Mouse (Mus musculus) 3T3-L1 (cell line): ENCODE measurements around the gene Med12l.

Source experiments
- DNase-seq: peaks from one replicate; pipeline ENCODE4 v3.0.0-alpha.2; 2015; ENCODE audit warnings: low read depth, low spot score

The Med12l gene

GRCm38 (mm10) chr3:59005271-59005995, at the start of gene Med12l:
Med12l (plus strand) TSS chr3:59005825.
- no peak for DNase-seq

GRCm38 (mm10) chr3:58961166-58961565, 44.5 kb upstream of the Med12l start:
- no peak for DNase-seq

DNA sequence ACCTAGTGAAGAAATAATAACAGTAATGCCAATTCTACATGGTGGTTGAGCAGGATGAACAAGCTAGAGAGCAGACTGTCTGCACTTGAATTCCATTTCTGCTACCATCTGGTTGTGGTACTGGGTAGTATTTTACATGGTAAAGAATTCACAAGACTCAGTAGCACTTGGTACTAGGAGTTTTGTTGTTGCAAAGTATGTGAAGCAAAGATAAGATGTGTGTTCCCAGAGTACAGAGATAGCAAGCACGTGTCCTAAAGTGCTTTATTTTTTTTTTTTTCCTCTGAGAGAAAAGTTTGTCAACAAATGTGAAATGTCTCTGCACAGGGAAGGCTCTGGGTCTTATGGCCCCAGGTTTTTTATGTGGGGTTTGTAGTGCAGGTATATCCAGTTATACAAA, 28.2 kb upstream of the Med12l start:
- DNase-seq = no peak

GRCm38 (mm10) chr3:58977906-58978622, 27.6 kb upstream of the Med12l start:
- no peak for DNase-seq

DNA sequence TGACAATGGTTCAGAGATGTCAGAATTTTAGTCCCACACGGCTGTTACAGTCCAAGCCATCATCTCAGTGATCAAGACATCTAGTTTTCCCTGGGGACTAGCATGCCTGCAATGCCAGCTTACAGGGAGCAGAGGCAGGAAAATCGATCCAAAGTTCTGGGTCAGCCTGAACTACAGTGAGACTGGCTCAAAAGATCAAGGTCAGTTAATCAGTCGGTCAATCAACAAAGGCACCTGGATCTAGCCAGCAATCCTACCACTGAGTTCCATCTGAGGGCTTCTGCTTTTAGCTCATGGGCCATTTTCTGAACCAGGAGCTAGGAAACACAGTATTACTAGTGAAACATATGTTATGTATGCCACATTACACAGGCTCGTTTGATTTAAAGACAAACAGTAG, 25.0 kb upstream of the Med12l start:
- no peak for DNase-seq

DNA sequence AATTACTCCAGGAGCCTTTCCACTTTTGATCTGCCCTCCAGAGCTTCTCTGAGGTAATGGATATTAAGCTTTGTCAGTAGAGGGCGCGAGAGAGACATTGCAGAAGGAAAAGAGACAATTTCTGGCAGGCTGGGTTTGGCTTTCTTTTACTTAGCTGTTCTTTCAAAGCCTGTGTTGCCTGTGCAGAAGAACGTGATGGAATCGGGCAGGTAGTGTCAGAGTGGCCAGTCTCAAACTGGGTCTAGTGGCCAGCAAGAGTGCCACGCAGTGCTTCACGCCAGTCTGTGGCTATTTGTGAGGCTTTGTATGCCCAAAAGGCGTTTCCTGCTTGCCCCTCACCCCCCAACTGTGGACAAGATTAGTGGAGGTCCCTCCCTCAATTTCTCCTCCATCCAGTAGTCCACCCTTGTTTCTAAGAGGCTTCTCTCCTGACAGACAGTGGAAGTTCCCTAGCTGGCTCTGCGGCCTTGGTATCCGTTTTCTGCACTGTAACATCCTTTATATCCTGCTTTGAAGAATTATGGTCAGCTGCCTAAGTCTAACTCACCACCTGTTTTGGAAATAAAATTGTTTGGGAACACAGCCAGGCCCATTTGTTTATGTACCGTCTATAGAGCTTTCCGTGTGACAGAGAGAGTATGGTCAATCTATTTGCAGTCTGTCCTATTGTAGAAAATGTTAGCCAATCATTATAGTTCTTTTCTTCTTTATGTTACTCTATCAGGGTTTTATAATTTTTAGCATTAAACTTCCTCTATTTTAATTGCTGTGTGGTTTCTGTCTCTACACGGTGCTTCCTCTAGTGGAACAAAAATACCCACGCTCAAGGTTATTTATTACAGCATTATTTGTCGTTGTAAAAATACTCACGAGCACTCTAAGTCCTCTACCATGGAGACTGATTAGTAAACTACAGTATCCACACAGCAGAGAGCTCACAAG, 22.5 kb upstream of the Med12l start:
- peak; percentile 77 for DNase-seq

- no peak for DNase-seq
Measured at GRCm38 (mm10) chr3:58983838-58984598, 21.6 kb upstream of the Med12l start.

DNA sequence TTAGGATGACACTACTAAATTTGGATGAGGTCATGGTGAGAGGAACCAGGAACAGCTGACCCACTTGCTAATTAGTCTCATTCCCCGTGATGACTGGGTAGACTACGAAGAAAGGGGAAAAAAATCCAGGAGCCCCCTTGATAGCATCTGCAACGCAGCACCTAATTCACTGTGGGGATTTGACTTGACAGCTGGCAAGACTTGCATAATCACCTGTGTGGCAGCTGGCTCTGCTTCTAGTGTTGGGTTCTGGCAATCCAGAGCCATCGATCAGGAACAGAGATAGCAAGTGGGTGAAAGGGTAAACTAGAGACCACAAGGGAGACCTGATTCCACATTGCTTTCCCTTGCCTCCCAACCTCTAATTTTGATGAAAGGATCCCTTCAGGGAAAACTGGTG, 19.8 kb upstream of the Med12l start:
- DNase-seq = no peak

GRCm38 (mm10) chr3:58989374-58989773, 16.3 kb upstream of the Med12l start:
- DNase-seq = no peak

- no peak for DNase-seq
Measured at GRCm38 (mm10) chr3:58990556-58990955, 15.1 kb upstream of the Med12l start.

DNA sequence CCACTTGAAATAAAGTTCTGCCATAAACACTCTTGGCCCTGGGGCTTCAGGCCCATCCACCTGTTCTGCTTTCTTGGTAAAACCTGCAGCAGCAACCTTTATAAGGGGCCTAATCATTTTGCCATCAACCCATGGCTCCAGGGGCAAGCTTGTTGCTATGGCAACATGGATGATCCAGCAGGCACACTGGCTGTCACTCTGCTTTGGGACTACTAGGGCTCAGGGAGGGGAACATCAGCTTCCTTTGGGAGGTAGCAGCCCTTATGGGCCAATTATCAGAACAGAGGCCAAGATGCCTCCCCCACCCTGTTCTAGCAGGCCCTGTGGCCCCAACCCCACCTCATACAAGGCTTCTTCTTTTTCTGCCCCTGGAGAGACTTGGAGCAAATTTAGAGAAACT, 13.5 kb upstream of the Med12l start:
- no peak for DNase-seq

DNA sequence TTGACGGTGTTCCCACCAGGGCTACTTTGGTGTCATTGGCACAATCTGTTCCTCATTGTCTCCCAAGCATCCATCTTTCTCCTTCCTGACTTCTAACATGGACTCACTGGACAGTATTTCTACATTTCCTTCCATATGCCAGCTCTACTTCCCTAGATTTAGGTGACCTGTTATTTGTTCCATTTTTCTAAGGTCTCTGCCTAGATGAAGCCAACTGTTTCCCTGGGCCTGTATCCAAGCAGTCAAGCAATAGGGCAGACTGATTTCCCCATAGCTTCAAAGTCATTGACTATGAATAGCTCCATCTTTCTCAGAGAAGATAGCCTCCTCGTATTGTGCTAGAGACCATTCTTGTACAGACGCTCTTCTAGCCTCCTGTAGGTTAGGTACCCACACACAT, 12.0 kb upstream of the Med12l start:
- no peak for DNase-seq

GRCm38 (mm10) chr3:59003756-59004155, 1.9 kb upstream of the Med12l start:
- DNase-seq = no peak

DNA sequence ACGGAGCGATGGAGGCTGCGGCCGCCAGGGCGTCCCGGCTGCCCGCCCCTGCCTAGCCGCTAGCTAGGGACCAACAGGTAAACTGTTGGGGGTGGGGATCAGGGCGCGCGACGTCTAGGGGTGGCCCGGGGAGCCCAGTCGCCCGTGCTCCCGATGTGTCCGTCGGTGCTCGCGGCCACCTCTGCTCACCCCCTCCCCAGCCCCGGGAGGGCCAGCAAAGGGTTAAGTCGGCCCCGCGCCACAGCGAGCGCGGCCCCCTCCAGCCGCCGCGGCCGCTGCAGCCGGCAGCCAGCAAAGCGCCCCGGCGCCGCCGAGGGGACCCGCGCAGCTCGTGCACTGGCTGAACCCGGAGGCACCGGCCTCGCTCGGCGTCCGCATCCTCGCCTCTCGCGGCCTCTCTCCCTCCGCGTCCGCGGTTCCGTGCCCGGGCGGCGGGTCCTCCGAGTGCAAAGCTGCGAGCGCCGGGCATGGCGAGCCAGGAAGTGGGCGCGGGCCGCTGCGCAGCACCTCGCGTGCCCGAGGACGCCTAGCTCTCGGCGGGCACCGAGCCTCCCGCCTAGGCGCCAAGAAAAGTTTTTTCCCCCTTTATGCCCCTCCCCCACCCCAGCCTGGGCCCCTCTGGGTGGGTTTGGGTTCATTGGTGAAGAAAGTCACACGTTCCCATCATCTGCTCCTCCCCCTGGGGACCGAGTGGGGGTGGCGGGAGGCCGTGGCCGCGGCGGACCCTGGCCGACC, 538 bp downstream of the Med12l start:
- DNase-seq = no peak

- DNase-seq = no peak
Measured at GRCm38 (mm10) chr3:59006731-59007441, 1.3 kb downstream of the Med12l start.

DNA sequence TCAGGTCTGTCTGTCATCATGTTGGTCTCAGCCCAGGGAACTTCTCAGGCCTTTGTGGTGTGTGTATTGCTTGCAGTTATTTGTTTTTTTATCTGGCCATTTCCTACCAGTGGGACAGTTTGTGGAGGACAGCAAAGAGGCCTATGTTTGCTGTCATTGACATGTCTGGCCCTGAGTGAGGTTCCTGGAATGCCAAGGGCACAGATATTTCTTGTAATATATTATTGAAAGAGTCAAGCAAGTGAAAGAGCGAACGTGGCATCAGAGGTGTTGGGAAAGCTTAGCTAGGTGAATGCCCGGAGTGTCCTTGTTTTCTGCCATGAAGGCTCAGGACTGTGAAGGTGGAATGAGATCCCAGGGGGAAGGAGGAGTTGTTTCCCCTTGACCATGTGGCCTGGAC, 4.7 kb downstream of the Med12l start:
- DNase-seq = no peak

GRCm38 (mm10) chr3:59015698-59016412, 10.2 kb downstream of the Med12l start:
- no peak for DNase-seq

DNA sequence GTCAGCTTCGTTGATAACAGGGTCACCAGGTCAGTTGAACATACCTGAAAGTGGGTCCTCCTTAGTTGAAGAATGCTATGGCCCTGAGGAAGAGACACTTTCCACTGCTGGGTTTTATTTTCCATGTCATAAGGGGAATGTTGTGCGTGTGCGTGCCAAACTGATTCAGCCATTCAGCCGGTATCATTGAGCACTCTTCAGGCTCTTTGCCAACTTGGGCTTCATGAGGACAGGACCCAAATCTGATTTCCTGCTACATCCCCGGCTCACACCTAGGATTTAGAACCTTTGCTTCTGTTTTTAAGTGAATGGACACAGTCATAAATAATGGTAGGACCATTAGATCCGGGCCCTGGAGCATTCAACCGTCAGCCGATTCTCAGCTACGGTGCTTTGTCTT, 10.9 kb downstream of the Med12l start:
- no peak for DNase-seq

DNA sequence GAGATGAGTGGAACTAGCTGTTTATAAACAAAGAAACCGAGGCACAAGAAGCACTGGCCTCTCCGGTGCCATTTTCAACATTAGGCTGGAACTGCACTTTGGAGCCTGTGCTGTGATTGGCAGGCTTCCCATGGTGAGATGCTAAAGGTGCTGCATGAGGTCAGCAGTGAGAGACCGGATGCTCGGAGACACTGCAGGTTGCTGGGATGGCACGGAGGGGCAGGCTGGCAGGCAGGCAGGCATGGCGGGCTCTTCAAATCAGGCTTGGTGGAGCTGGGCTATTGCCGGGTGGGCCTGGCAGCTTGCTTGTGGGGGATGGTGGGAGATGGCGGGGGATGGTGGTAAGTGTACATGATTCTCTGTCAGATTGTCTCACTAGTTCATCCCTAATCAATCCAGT, 15.6 kb downstream of the Med12l start:
- no peak for DNase-seq
